In the genomic region with DNA sequence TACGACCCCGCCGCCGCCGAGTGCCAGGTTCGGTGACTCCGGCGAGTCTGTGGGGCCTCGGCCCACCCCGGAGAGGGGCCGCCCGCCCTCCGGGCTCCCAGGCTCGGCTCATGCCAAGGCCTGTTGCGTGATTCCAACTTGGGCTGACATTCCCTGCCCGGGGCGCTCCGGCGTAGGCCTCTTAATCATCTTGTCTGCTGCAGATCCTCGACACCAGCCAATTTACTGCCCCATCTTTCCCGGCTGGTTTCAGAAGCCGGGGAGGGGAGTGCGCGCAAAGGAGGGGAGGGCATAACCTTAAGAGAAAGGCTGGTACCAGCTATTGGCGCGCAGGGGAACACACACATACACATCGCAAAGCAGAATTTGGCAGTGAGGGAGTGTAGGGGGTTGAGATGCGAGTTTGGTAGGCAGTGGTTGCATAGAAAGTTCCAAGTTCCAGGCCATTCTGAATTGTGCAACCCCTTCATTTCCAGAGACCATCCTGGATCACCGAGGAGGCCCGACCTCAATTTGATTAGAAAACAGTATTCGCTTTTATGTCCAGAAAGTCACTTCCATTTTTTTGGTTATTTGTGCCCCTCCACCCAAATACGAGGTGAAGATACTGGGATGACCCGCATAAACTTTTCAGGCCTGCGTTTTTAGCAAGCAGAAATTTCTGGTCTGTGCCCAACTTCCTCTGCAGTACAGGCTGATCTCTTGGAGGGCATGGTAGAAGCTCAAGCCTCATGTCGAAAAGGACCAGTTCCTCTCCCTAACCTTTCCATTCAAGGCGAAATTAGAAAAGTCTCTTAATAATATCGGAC, we compare ENCODE assay signal across 9 mouse cellular contexts. TPM values are rescaled to one million over a fixed set of nuclear protein-coding genes. Genes with fewer than 3 reads are reported as not detected.
A peak's percentile ranks its signal among the peaks of the same experiment; 100 is the strongest.
DNase-seq lines count a peak whose midpoint lies in the region; ATAC-seq and TF ChIP-seq lines count a peak whose summit lies in the region.
"Had no signal": no experiment of that assay in that cellular context is flagged by ENCODE, and none has a peak within 500 bp of the region (broad histone marks: within the 10 kb centered on the region; RNA-seq: fewer than 3 reads in every experiment).

No protein-coding gene starts in this region.

- H3K9ac ChIP-seq in forebrain, embryonic 13.5 days, result peak overlapping the region; percentile 90
- no peak overlapping the region for H3K9ac ChIP-seq in liver, postnatal 0 days (replicated peaks)

- peak; percentile 64 for DNase-seq in 3T3-L1 (ENCODE audit: low read depth, low spot score)
- DNase-seq in liver, postnatal 0 days, result no peak
- no peak for DNase-seq in cerebellum, postnatal 25 days
- no peak for DNase-seq in cerebellum, adult 8-10 months
- DNase-seq in kidney, postnatal 36 days, result no peak

- H3K4me1 ChIP-seq in E14TG2a.4 (replicated peaks; ENCODE audit: low read depth, low read length), result peaks cover 65% of the 10 kb centered on the region
- H3K4me1 ChIP-seq in forebrain, embryonic 13.5 days, result peaks cover 70% of the 10 kb centered on the region
- H3K4me1 ChIP-seq in liver, postnatal 0 days (ENCODE audit: insufficient read depth), result peaks cover 25% of the 10 kb centered on the region

- H3K4me2 ChIP-seq in forebrain, embryonic 13.5 days, result peak overlapping the region; percentile 92
- no peak overlapping the region for H3K4me2 ChIP-seq in liver, postnatal 0 days (ENCODE audit: low read depth, low read length)

- ATAC-seq in forebrain, embryonic 13.5 days, result no peak; the same call in 1 of the 2 replicates
- ATAC-seq in liver, postnatal 0 days, result no peak

- H3K27ac ChIP-seq in forebrain, embryonic 13.5 days, result peak overlapping the region; percentile 97
- no peak overlapping the region for H3K27ac ChIP-seq in liver, postnatal 0 days (ENCODE audit: low read depth)
- H3K27ac ChIP-seq: macrophage had no signal

- WGBS in forebrain, embryonic 13.5 days, result 3% methylated on average over 37 of the region's 37 CpGs
- WGBS in liver, postnatal 0 days (ENCODE audit: insufficient replicate concordance), result 2% methylated on average over 37 of the region's 37 CpGs

- H3K9me3 ChIP-seq in E14TG2a.4 (ENCODE audit: low read length), result peaks cover 15% of the 10 kb centered on the region
- H3K9me3 ChIP-seq in forebrain, embryonic 13.5 days (replicated peaks), result no peaks in the 10 kb centered on the region
- no peaks in the 10 kb centered on the region for H3K9me3 ChIP-seq in liver, postnatal 0 days (ENCODE audit: low read length)

- no peak for TF ChIP-seq EP300 in liver, postnatal 0 days (IDR thresholded peaks at IDR 0.05; ENCODE audit: low read depth)

- TF ChIP-seq CTCF in E14TG2a.4 (conservative IDR thresholded peaks at IDR 0.05; ENCODE audit: low read length), result no peak
- no peak for TF ChIP-seq CTCF in liver, postnatal 0 days (IDR thresholded peaks at IDR 0.05; ENCODE audit: low read depth)

- peak overlapping the region; percentile 68 for H3K4me3 ChIP-seq in E14TG2a.4 (replicated peaks; ENCODE audit: low read length)
- peak overlapping the region; percentile 69 for H3K4me3 ChIP-seq in forebrain, embryonic 13.5 days
- H3K4me3 ChIP-seq in liver, postnatal 0 days (ENCODE audit: low read depth, low read length), result peak overlapping the region; percentile 19; the same call in 1 of the 2 replicates

- peaks cover 99% of the 10 kb centered on the region for H3K27me3 ChIP-seq in E14TG2a.4 (ENCODE audit: insufficient read depth, low read length)
- peaks cover 88% of the 10 kb centered on the region for H3K27me3 ChIP-seq in forebrain, embryonic 13.5 days
- peaks cover 100% of the 10 kb centered on the region for H3K27me3 ChIP-seq in liver, postnatal 0 days (ENCODE audit: insufficient read depth, low read length)

- H3K36me3 ChIP-seq in E14TG2a.4 (ENCODE audit: insufficient read depth, low read length), result no peaks in the 10 kb centered on the region
- peaks cover 10% of the 10 kb centered on the region; the same call in 1 of the 2 replicates for H3K36me3 ChIP-seq in forebrain, embryonic 13.5 days (ENCODE audit: poor library complexity, severe bottlenecking)
- no peaks in the 10 kb centered on the region for H3K36me3 ChIP-seq in liver, postnatal 0 days (replicated peaks; ENCODE audit: insufficient read depth, low read length)

RNA-seq across cellular contexts. Expression of gene Dlx2, which starts 4.9 kb away (rescaled TPM):
- 71.0 and 83.2 TPM in 2 replicates for polyA plus RNA-seq in forebrain, embryonic 13.5 days (2015; fragmentation: Nextera tagmentation; extraction: Ambion mirVana)
- not detected in 2 replicates for polyA plus RNA-seq in liver, postnatal 0 days (2015; fragmentation: Nextera tagmentation; extraction: Ambion mirVana)
- polyA plus RNA-seq: gonadal fat pad, adult 2 months; macrophage had no signal

RNA-seq across cellular contexts. Expression of gene Dlx1, which starts 13.7 kb away (rescaled TPM):
- polyA plus RNA-seq in forebrain, embryonic 13.5 days (2015; fragmentation: Nextera tagmentation; extraction: Ambion mirVana), result 278 and 287 TPM in 2 replicates
- polyA plus RNA-seq in liver, postnatal 0 days (2015; fragmentation: Nextera tagmentation; extraction: Ambion mirVana), result 0.06 and 0.09 TPM in 2 replicates
- polyA plus RNA-seq: gonadal fat pad, adult 2 months; macrophage had no signal

Comparison
In these comparisons a context has a peak if more than half of its experiments do, and no peak if none do; other contexts are left out.
1. H3K4me3 ChIP-seq: peak in every context shown above with its lines; median percentile 69 in forebrain, embryonic 13.5 days; 68 in E14TG2a.4; 19 in liver, postnatal 0 days.
2. RNA of gene Dlx2, which starts 4.9 kb away (polyA plus RNA-seq): 71.0 to 83.2 TPM in forebrain, embryonic 13.5 days; not detected in liver, postnatal 0 days; every median in the first group is over 10 times any median in the second.
3. RNA of gene Dlx1, which starts 13.7 kb away (polyA plus RNA-seq): 278 to 287 TPM in forebrain, embryonic 13.5 days; 0.06 to 0.09 TPM in liver, postnatal 0 days; every median in the first group is over 100 times any median in the second.